Mouse (Mus musculus) bone marrow macrophage, adult 2 months (primary cell): ENCODE results near the gene Tfap2b. TPM values are rescaled to one million over a fixed set of nuclear protein-coding genes. Genes with fewer than 3 reads are reported as not detected.

ENCODE experiments used
- H3K27ac ChIP-seq: 2 replicates; pipeline ENCODE4 v1.5.1; 2012; ENCODE audit warnings: low read depth, low read length; ENCODE audit not compliant: insufficient read depth
- H3K4me1 ChIP-seq: 2 replicates; pipeline ENCODE4 v1.6.1; 2012; ENCODE audit warnings: low read length; ENCODE audit not compliant: control insufficient read depth, insufficient read depth
- H3K4me3 ChIP-seq: 2 replicates; pipeline ENCODE4 v1.5.1; 2012; ENCODE audit warnings: mild to moderate bottlenecking, low read length, moderate library complexity; ENCODE audit not compliant: insufficient read depth
- CTCF ChIP-seq: IDR thresholded peaks from 2 replicates; pipeline ENCODE4 v1.5.1; 2012; ENCODE audit warnings: low read depth, mild to moderate bottlenecking, low read length, moderate library complexity
- POLR2A ChIP-seq: IDR thresholded peaks from 2 replicates; pipeline ENCODE4 v1.6.1; 2012; ENCODE audit warnings: mild to moderate bottlenecking, low read depth, low read length, borderline replicate concordance
- polyA plus RNA-seq: library from polyadenylated mRNA; stranded (reverse); fragments of >200 nt; gene quantifications from 2 replicates; pipeline ENCODE4 v1.2.4, GENCODE M21; 2012; ENCODE audit not compliant: missing spikeins, insufficient read depth, insufficient read length

The Tfap2b gene
- polyA plus RNA-seq, 1 experiment = not detected

DNA sequence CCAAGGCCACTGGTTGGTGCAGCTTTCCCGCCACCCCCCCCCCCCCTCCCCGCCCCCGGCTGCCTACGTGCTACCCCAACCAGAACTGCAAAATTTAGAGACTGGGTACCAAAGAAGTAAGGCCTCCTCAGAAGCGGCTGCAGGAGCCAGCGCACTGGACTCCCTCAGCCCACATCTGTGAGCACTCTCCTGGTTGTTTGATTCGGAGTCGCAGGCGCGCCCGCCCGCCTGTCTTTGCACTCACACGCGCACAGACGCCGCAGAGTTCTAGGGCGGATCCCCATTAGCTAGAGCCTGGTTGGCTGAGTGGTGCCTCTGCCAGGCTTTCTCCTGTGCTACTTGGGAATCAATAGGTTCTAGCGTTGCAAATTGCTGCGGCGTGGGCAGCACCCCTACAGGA is 32.6 kb downstream of the Tfap2b start:
- no peak overlapping the region for H3K4me3 ChIP-seq
- no peaks in the 10 kb centered on the region for H3K4me1 ChIP-seq
- H3K27ac ChIP-seq = no peak overlapping the region
- TF ChIP-seq CTCF = no peak
- no peak for TF ChIP-seq POLR2A

DNA sequence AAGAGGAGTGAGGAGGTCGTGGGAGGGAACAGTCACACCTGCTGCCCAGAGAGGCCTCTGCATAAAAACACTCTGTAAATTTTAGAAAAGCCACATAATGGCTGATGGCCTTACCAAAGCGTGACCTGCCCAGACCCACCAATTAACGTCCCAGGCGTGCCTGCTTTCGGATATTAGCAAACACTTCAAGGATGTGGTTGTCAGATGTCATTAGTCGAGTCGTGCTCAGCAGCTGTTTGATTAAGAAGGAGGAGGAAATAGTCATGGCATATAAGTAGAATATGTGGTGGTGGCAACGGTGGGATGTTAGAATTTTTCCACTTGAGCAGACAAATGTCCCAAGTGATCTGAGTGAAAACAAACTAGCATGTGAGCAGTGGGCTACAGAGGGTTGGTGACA is 33.3 kb downstream of the Tfap2b start:
- TF ChIP-seq POLR2A (no peak), CTCF (no peak)
- Histone ChIP-seq H3K4me1 (no peaks in the 10 kb centered on the region), H3K27ac (no peak overlapping the region), H3K4me3 (no peak overlapping the region)

DNA sequence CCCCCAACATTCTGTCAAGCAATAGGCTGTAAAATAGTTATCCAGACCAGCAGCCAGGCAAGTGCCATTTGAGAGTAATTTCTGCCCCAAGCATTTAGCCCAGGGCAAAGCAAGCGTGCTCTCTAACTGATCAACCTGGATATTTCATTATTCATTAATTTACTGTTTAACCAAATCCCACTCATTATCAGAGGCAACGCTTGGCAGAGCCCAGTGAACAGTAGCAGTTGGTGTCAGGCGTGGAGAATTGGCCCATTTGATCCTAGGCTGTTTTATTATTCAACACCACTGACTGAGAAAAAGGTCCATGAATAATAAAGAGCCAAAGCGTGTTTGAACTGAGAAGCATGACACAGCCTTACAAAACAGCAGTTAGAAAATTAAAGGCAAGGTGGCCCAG is 36.3 kb downstream of the Tfap2b start:
- Histone ChIP-seq H3K4me1 (no peaks in the 10 kb centered on the region), H3K4me3 (no peak overlapping the region), H3K27ac (no peak overlapping the region)
- TF ChIP-seq CTCF (no peak), POLR2A (no peak)

- no peak overlapping the region for H3K27ac ChIP-seq
- no peak overlapping the region for H3K4me3 ChIP-seq
- H3K4me1 ChIP-seq = no peaks in the 10 kb centered on the region
- no peak for TF ChIP-seq CTCF
- no peak for TF ChIP-seq POLR2A
Observed at GRCm38 (mm10) chr1:19251286-19251685, 42.6 kb downstream of the Tfap2b start.

GRCm38 (mm10) chr1:19269596-19269995 is 60.9 kb downstream of the Tfap2b start:
- H3K4me3 ChIP-seq = no peak overlapping the region
- H3K4me1 ChIP-seq = no peaks in the 10 kb centered on the region
- H3K27ac ChIP-seq = no peak overlapping the region
- TF ChIP-seq POLR2A (no peak), CTCF (no peak)

Other genes with a start within 250 kb of the Tfap2b start
- gene Tfap2d, start 105.9 kb upstream of the Tfap2b start, polyA plus RNA-seq = not detected in 2 replicates